In the genomic region with DNA sequence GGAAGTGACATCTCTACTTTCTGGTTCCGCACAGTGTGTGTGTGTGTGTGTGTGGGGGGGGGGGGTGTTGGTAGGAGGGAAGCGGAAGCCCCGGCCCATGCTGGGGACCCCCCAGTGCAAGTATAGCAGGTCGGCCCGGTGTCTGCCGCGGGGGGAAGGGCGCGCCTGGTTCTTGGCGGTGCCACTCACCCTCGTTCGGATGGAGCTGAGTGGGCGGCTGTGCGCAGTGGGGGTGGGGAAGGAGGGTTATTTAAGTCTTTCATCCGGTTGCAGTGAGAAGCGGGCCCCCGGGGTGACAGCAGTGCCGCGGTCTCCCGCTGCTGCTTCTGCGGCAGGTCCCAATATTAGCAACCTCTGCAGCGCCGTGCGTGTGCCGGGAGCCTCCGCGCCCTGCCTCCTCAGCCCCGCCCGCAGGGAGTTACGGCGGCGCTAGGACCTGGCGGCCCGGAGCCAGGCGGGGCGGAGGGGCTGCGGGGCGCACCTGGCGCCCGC, we compare ENCODE assay signal across 8 mouse cellular contexts. TPM values are rescaled to one million over a fixed set of nuclear protein-coding genes. Genes with fewer than 3 reads are reported as not detected.
DNase-seq lines count a peak whose midpoint lies in the region; ATAC-seq and TF ChIP-seq lines count a peak whose summit lies in the region.

No protein-coding gene starts in this region.

- H3K4me3 ChIP-seq in embryonic facial prominence, embryonic 11.5 days (ENCODE audit: low read depth, low read length), result peak overlapping the region; percentile 53
- peak overlapping the region; percentile 84 for H3K4me3 ChIP-seq in heart, postnatal 0 days (ENCODE audit: low read depth, low read length)
- H3K4me3 ChIP-seq in liver, embryonic 16.5 days (ENCODE audit: low read depth, low read length), result peak overlapping the region; percentile 53

- no peak for TF ChIP-seq CTCF in heart, postnatal 0 days (IDR thresholded peaks at IDR 0.05; ENCODE audit: low read depth)

- peak overlapping the region; percentile 78 for H3K4me2 ChIP-seq in embryonic facial prominence, embryonic 11.5 days (ENCODE audit: low read depth, low read length)
- H3K4me2 ChIP-seq in heart, postnatal 0 days (ENCODE audit: low read depth, low read length), result peak overlapping the region; percentile 86
- H3K4me2 ChIP-seq in liver, embryonic 16.5 days (ENCODE audit: low read depth, low read length), result peak overlapping the region; percentile 53

- under 1% methylated on average over 36 of the region's 40 CpGs for WGBS in embryonic facial prominence, embryonic 11.5 days
- under 1% methylated on average over 39 of the region's 40 CpGs for WGBS in heart, postnatal 0 days
- WGBS in liver, embryonic 16.5 days (ENCODE audit: insufficient replicate concordance), result 1% methylated on average over 39 of the region's 40 CpGs

- H3K9ac ChIP-seq in embryonic facial prominence, embryonic 11.5 days (replicated peaks; ENCODE audit: low read length), result peak overlapping the region; percentile 59
- peak overlapping the region; percentile 67 for H3K9ac ChIP-seq in heart, postnatal 0 days (replicated peaks; ENCODE audit: low read depth, low read length)
- H3K9ac ChIP-seq in liver, embryonic 16.5 days (ENCODE audit: low read depth, low read length), result no peak overlapping the region

- H3K9me3 ChIP-seq in embryonic facial prominence, embryonic 11.5 days (replicated peaks; ENCODE audit: control insufficient read depth, low read length), result no peaks in the 10 kb centered on the region
- H3K9me3 ChIP-seq in heart, postnatal 0 days (replicated peaks; ENCODE audit: control insufficient read depth, low read length), result no peaks in the 10 kb centered on the region
- H3K9me3 ChIP-seq in liver, embryonic 16.5 days (replicated peaks; ENCODE audit: control insufficient read depth, low read length), result no peaks in the 10 kb centered on the region

- peaks cover 11% of the 10 kb centered on the region; the same call in 1 of the 2 replicates for H3K4me1 ChIP-seq in embryonic facial prominence, embryonic 11.5 days (ENCODE audit: control insufficient read depth, insufficient read depth, low read length)
- peaks cover 19% of the 10 kb centered on the region for H3K4me1 ChIP-seq in heart, postnatal 0 days (ENCODE audit: control insufficient read depth, insufficient read depth)
- H3K4me1 ChIP-seq in liver, embryonic 16.5 days (ENCODE audit: control insufficient read depth, low read depth, low read length), result no peaks in the 10 kb centered on the region; the same call in none of the 2 replicates

- H3K36me3 ChIP-seq in embryonic facial prominence, embryonic 11.5 days (replicated peaks; ENCODE audit: control insufficient read depth, insufficient read depth, low read depth, low read length), result no peaks in the 10 kb centered on the region
- no peaks in the 10 kb centered on the region for H3K36me3 ChIP-seq in heart, postnatal 0 days (replicated peaks; ENCODE audit: control insufficient read depth, insufficient read depth, low read length)
- H3K36me3 ChIP-seq in liver, embryonic 16.5 days (ENCODE audit: control insufficient read depth, insufficient read depth), result no peaks in the 10 kb centered on the region

- peaks cover 56% of the 10 kb centered on the region for H3K27me3 ChIP-seq in embryonic facial prominence, embryonic 11.5 days (ENCODE audit: control insufficient read depth, insufficient read depth, low read length)
- H3K27me3 ChIP-seq in heart, postnatal 0 days (ENCODE audit: control insufficient read depth, insufficient read depth, low read length), result peaks cover 17% of the 10 kb centered on the region
- peaks cover 76% of the 10 kb centered on the region for H3K27me3 ChIP-seq in liver, embryonic 16.5 days (ENCODE audit: control insufficient read depth, insufficient read depth, low read depth, low read length)

- no peak overlapping the region for H3K27ac ChIP-seq in embryonic facial prominence, embryonic 11.5 days (replicated peaks; ENCODE audit: low read depth, low read length)
- H3K27ac ChIP-seq in heart, postnatal 0 days (ENCODE audit: low read depth), result peak overlapping the region; percentile 86
- no peak overlapping the region for H3K27ac ChIP-seq in liver, embryonic 16.5 days (ENCODE audit: low read length)

- peak; percentile 52 for DNase-seq in CD4-positive helper T cell, adult 2 months (ENCODE audit: low read depth, low spot score)
- DNase-seq in adrenal gland, adult 2 months, result peak; percentile 81
- peak; percentile 83 for DNase-seq in embryonic facial prominence, embryonic 11.5 days (ENCODE audit: low spot score)
- DNase-seq in heart, postnatal 0 days (ENCODE audit: low spot score), result peak; percentile 45
- DNase-seq in layer of hippocampus, adult 18-20 months (ENCODE audit: low spot score in 2 of 2), result peak; percentile 66 to 75
- peak; percentile 81 to 85 for DNase-seq in right cerebral cortex, postnatal 10 days (ENCODE audit: low spot score in 2 of 2)
- DNase-seq in gastrocnemius, adult 8-10 months (ENCODE audit: low spot score in 2 of 2), result no peak

- no peak for TF ChIP-seq EP300 in heart, postnatal 0 days (IDR thresholded peaks at IDR 0.05; ENCODE audit: low read depth)

- ATAC-seq in embryonic facial prominence, embryonic 11.5 days (replicated peaks; ENCODE audit: insufficient number of reproducible peaks, low FRiP score, low TSS enrichment, low read depth), result peak; percentile 70
- peak; percentile 61 for ATAC-seq in heart, postnatal 0 days (ENCODE audit: insufficient read depth, low read depth)
- ATAC-seq in liver, embryonic 16.5 days (ENCODE audit: low read depth), result no peak

RNA-seq across cellular contexts. Expression of a gene that starts 5.7 kb away (rescaled TPM):
- 10 to 100 TPM; 17.0 to 19.9 TPM for total RNA-seq in adrenal gland, adult 2 months (2021)
- 1.6 and 2.3 TPM in 2 replicates for polyA plus RNA-seq in adrenal gland, adult 2 months (2012; rRNA removed)
- 7.5 and 8.5 TPM in 2 replicates for polyA plus RNA-seq in embryonic facial prominence, embryonic 11.5 days (2014; fragmentation: Nextera tagmentation; extraction: Ambion mirVana)
- 3.7 and 7.6 TPM in 2 replicates for total RNA-seq in heart, postnatal 0 days (2014; rRNA removed; ENCODE audit: low replicate concordance)
- 10.0 and 10.6 TPM in 2 replicates for polyA plus RNA-seq in heart, postnatal 0 days (2015; fragmentation: Nextera tagmentation; extraction: Ambion mirVana)
- 10 to 100 TPM; 17.2 to 18.4 TPM for total RNA-seq in layer of hippocampus, adult 18-20 months (2021)
- 0.37 and 0.45 TPM in 2 replicates for polyA plus RNA-seq in liver, embryonic 16.5 days (2015; fragmentation: Nextera tagmentation; extraction: Ambion mirVana)
- 1 to 10 TPM; 1.5 to 1.9 (median 1.8) TPM for total RNA-seq in gastrocnemius, adult 8-10 months (2022)

Comparison
In these comparisons a context has a peak if more than half of its experiments do, and no peak if none do; other contexts are left out.
1. DNase-seq: peak in CD4-positive helper T cell, adult 2 months (single experiment), adrenal gland, adult 2 months (single experiment), embryonic facial prominence, embryonic 11.5 days (single experiment), heart, postnatal 0 days (single experiment), layer of hippocampus, adult 18-20 months (2 of 2) and right cerebral cortex, postnatal 10 days (2 of 2); none in gastrocnemius, adult 8-10 months (0 of 2).
2. Peak in every context shown above with its lines, with median percentiles within 50 percentile points of each other: H3K4me2 ChIP-seq and H3K4me3 ChIP-seq.